Mouse (Mus musculus) embryonic facial prominence, embryonic 12.5 days (tissue): ENCODE data around the gene Slc44a4. TPM values are rescaled to one million over a fixed set of nuclear protein-coding genes. Genes with fewer than 3 reads are reported as not detected.
"Not testable (repeated sequence)": the region's sequence is repeated elsewhere in the genome, so short reads cannot be mapped to it uniquely, and the experiment has no call there.

ENCODE experiments used
- ATAC-seq: fragments of 200-750 bp; cut with Nextera tagmentation; 2 replicates; pipeline ENCODE4 v1.8.0; 2017; ENCODE audit not compliant: insufficient number of reproducible peaks, insufficient read depth, low FRiP score, low TSS enrichment
- H3K27ac ChIP-seq: fragments of 300-500 bp; sonication (generic); 2 replicates; pipeline ENCODE4 v1.5.1; 2016; ENCODE audit warnings: mild to moderate bottlenecking
- H3K27me3 ChIP-seq: fragments of 300-500 bp; sonication (generic); 2 replicates; pipeline ENCODE4 v1.6.1; 2016; ENCODE audit warnings: mild to moderate bottlenecking, moderate library complexity
- H3K36me3 ChIP-seq: fragments of 300-500 bp; sonication (generic); 2 replicates; pipeline ENCODE4 v1.6.1; 2016; ENCODE audit warnings: mild to moderate bottlenecking
- H3K4me1 ChIP-seq: fragments of 300-500 bp; sonication (generic); 2 replicates; pipeline ENCODE4 v1.6.1; 2016
- H3K4me2 ChIP-seq: fragments of 300-500 bp; sonication (generic); replicated peaks from 2 replicates; pipeline ENCODE4 v1.6.1; 2016; ENCODE audit warnings: mild to moderate bottlenecking, moderate library complexity
- H3K4me3 ChIP-seq: fragments of 300-500 bp; sonication (generic); 2 replicates; pipeline ENCODE4 v1.5.1; 2016; ENCODE audit warnings: mild to moderate bottlenecking
- H3K9ac ChIP-seq: fragments of 300-500 bp; sonication (generic); 2 replicates; pipeline ENCODE4 v1.6.1; 2016; ENCODE audit warnings: mild to moderate bottlenecking, moderate library complexity
- H3K9me3 ChIP-seq: fragments of 300-500 bp; sonication (generic); 2 replicates; pipeline ENCODE4 v1.6.1; 2016; ENCODE audit warnings: mild to moderate bottlenecking, moderate library complexity
- WGBS: fragments of 180-500 bp; shearing (Covaris S2); methylation state at CpG from one replicate; pipeline ENCODE4 v1.1.7; 2016; 5-methylcytosine and 5-hydroxymethylcytosine counted together
- polyA plus RNA-seq: library from polyadenylated mRNA; unstranded; fragments of >200 nt; fragmentation: Nextera tagmentation; extraction: Ambion mirVana; gene quantifications from 2 replicates; pipeline ENCODE4 v1.2.1, GENCODE M21; 2016

The Slc44a4 gene
- polyA plus RNA-seq, 1 experiment from 2014 or later: not detected

DNA sequence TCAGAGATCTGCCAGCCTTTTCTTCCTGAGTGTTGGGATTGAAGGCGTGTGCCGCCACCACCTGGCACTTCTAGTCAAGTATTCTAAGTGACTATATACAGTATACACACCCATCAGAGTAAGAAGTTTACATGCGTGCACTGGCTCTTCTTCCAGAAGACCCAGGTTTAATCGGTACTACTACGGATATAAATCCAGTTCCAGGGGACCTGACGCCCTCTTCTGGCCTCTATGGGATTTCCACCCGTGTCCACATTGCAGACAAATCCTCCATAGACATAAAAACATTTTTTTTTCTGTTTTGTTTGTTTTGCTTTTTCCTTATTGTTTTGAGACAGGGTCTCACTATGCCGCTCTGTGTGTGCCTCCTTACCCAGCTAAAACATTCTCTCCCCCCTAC is 33.3 kb downstream of the Slc44a4 start:
- peaks cover 9% of the 10 kb centered on the region for H3K4me1 ChIP-seq
- H3K4me2 ChIP-seq: no peak overlapping the region
- 32% methylated on average over 8 of the region's 8 CpGs for WGBS
- H3K9me3 ChIP-seq: no peaks in the 10 kb centered on the region
- no peaks in the 10 kb centered on the region for H3K27me3 ChIP-seq
- H3K36me3 ChIP-seq: peaks cover 18% of the 10 kb centered on the region
- 0 out of 2 replicates have a peak overlapping the region, but pooled peaks have one; percentile 51 for H3K27ac ChIP-seq
- H3K9ac ChIP-seq: no peak overlapping the region
- no peak overlapping the region for H3K4me3 ChIP-seq
- no peak for ATAC-seq

DNA sequence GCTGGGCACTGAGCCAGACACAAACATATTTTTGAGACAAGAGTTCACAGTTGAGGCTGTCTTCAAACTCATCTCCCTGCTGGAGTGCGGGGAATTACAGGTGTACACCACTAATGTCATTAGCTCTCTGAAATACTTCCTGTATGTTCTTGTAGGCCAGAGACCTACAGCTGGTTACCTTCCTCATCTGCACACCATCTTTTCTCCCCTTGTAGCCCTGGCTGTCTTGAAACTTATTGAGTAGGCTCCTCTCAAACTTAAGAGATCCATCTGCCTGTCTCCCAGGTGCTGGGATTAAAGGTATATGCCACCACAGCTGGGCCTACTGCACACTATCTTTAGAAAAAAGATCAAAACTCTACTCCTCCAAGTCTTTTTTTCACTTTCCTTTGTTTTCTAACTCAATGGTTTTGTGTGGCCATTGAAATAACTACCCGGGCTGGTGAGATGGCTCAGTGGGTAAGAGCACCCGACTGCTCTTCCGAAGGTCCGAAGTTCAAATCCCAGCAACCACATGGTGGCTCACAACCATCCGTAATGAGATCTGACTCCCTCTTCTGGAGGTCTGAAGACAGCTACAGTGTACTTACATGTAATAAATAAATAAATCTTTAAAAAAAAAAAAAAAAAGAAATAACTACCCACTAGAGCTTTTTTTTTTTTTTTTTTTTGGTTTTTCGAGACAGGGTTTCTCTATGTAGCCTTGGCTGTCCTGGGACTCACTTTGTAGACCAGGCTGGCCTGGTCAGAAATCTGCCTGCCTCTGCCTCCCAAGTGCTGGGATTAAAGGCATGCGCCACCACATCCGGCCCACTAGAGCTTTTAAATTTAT is 34.7 kb downstream of the Slc44a4 start:
- H3K27me3 ChIP-seq, H3K9ac ChIP-seq, ATAC-seq, H3K27ac ChIP-seq, H3K9me3 ChIP-seq, H3K4me1 ChIP-seq, H3K4me2 ChIP-seq, H3K4me3 ChIP-seq: not testable (repeated sequence)
- H3K36me3 ChIP-seq: peaks cover 18% of the 10 kb centered on the region
- WGBS: 52% methylated on average over 9 of the region's 9 CpGs

DNA sequence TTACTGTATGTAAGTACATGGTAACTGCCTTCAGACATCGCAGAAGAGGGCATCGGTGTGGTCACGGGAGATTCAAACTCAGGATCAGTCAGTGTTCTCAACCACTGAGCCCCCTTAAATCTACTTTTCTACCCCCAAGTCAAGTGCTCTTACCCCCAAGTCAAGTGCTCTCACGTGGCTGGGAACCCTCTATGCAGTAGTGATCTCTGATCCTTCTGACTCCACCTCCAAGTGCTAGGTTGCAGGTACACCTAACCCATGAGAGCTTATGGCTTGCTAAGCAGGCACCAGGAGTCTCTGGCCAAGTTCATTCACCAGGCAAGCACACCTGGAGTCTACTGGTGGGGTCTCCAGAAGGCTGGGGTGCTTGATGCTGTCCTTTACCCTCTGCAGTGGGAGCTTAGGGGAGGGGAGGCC is 35.3 kb downstream of the Slc44a4 start:
- peaks cover 9% of the 10 kb centered on the region for H3K4me1 ChIP-seq
- no peaks in the 10 kb centered on the region for H3K9me3 ChIP-seq
- no peak for ATAC-seq
- H3K27ac ChIP-seq: 0 out of 2 replicates have a peak overlapping the region, but pooled peaks have one; percentile 50
- H3K4me2 ChIP-seq: no peak overlapping the region
- 0 out of 2 replicates have a peak overlapping the region, but pooled peaks have one; percentile 2 for H3K4me3 ChIP-seq
- H3K36me3 ChIP-seq: peaks cover 18% of the 10 kb centered on the region
- H3K27me3 ChIP-seq: no peaks in the 10 kb centered on the region
- H3K9ac ChIP-seq: no peak overlapping the region
- WGBS: 31% methylated on average over 4 of the region's 4 CpGs

DNA sequence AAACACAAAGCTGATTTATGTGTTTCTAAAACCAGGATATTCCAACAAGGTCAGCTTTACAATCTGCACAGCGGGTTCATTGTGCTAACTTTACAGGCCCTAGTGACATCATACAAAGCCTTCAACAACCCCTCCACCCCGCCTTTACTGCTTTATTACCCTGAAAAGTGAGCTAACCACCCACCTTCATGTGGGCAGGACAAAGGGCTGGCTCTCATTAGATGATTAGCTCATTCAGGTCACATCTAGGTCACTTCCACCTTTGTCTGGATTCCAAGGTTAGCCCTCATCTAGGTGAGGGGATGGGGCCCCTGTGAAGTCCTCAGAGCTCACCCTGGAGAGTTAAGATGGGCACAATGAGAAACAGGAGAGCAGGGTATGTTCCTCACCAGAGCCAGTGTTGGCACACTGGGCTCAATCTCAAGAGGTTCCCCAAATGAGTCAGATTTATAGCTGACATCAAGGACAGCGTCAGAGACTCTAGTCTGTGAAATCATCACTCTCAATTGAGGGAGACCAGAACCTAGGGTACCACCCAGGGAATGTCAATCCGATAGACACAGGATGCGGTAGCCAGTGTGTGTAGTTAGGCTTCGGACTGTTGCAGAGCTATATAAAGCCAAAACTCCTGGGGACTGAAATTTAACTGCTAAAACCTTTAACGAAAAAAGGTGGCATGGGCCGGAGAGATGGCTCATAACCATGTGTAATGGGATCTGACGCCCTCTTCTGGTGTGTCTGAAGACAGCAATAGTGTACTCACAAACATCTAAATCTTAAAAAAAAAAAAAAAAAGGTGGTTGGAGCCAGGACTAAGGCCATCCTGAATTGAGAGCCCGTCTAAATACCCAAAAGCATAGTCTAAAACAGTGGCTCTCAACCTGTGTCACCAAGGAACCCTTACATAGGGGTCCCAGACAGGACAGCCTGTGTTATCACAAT is 36.5 kb downstream of the Slc44a4 start:
- Histone ChIP-seq H3K9me3 (no peaks in the 10 kb centered on the region), H3K27me3 (peaks cover 3% of the 10 kb centered on the region; the same call in 1 of the 2 replicates), H3K4me1 (peaks cover 9% of the 10 kb centered on the region), H3K27ac (peak overlapping the region; percentile 95), H3K36me3 (peaks cover 18% of the 10 kb centered on the region), H3K4me2 (peak overlapping the region; percentile 83), H3K9ac (peak overlapping the region; percentile 99), H3K4me3 (peak overlapping the region; percentile 87)
- 27% methylated on average over 10 of the region's 10 CpGs for WGBS
- ATAC-seq: no peak

DNA sequence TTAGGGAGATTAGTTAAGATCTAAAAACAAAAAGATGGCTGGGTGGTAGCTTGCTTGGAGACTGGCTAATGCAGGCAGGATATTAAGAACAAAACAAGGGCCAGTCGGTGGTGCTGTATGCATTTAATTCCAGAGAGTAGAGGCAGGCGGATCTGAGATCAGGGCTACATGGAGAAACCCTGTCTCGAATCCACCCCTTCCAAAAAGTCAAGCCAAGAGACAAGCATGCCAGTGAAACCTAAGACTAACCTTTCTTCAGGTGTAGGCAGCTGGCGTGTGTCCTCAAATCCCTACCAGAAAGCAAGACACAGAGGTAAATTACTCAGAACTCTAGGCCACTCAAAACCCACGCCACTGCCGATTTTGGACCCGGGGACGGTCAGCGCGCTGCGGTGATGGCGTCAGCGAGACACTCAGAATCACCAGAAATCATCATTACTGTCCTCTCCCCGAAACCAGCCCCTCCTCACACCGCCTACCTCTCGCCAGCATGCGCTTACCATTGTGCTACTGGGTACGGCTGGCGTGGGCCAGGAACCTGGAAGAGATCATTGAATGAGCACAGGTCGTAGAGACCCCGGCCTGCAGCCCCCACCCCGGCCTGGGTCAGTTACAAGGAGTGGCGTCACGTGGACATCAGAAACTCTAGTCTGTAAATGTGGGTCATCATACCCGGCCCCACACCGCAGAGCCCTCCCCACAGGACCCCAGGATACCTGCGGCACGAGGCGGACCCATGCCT is 37.5 kb downstream of the Slc44a4 start:
- H3K4me2 ChIP-seq: peak overlapping the region; percentile 83
- peak overlapping the region; percentile 95 for H3K27ac ChIP-seq
- H3K4me1 ChIP-seq: peaks cover 9% of the 10 kb centered on the region
- H3K36me3 ChIP-seq: peaks cover 18% of the 10 kb centered on the region
- peak overlapping the region; percentile 99 for H3K9ac ChIP-seq
- H3K4me3 ChIP-seq: peak overlapping the region; percentile 87
- H3K27me3 ChIP-seq: peaks cover 7% of the 10 kb centered on the region; the same call in 1 of the 2 replicates
- WGBS: under 1% methylated on average over 29 of the region's 29 CpGs
- no peak; the same call in none of the 2 replicates for ATAC-seq
- no peaks in the 10 kb centered on the region for H3K9me3 ChIP-seq

DNA sequence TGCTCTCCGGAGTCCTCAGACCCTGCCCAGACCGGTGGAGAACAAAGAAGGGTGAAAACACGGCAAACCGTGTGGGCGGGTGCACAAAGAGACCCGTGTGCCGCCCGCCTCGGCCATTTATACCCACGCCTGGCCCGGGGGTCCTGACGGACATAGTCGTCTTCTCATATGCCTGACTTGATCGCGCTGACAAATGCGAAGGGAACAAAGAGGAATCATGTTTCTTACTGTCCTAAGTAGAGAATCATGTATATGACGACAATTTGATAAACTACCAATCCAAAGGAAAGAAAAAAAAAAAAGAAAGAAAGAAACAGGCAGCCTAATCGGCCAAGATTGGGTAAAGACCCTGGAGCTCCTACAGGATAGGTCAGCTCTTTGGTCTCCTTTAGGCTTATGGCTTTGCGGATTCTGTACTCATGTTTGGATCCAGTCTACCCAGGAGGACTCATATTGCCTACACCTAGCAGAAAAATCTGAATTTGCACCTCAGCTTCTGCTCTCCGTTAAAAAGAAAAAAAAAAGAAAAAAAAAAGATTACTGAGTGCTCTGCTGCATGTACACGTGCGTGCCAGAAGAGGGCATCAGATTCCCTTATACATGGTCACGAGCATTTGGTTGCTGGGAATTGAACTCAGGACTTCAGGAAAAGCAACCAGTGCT is 38.2 kb downstream of the Slc44a4 start:
- no peaks in the 10 kb centered on the region for H3K9me3 ChIP-seq
- peak; percentile 68; the same call in 1 of the 2 replicates for ATAC-seq
- peak overlapping the region; percentile 99 for H3K9ac ChIP-seq
- H3K4me2 ChIP-seq: peak overlapping the region; percentile 83
- H3K4me1 ChIP-seq: peaks cover 9% of the 10 kb centered on the region
- peak overlapping the region; percentile 87 for H3K4me3 ChIP-seq
- peak overlapping the region; percentile 95 for H3K27ac ChIP-seq
- H3K27me3 ChIP-seq: peaks cover 8% of the 10 kb centered on the region; the same call in 1 of the 2 replicates
- WGBS: under 1% methylated on average over 23 of the region's 23 CpGs
- H3K36me3 ChIP-seq: peaks cover 18% of the 10 kb centered on the region

DNA sequence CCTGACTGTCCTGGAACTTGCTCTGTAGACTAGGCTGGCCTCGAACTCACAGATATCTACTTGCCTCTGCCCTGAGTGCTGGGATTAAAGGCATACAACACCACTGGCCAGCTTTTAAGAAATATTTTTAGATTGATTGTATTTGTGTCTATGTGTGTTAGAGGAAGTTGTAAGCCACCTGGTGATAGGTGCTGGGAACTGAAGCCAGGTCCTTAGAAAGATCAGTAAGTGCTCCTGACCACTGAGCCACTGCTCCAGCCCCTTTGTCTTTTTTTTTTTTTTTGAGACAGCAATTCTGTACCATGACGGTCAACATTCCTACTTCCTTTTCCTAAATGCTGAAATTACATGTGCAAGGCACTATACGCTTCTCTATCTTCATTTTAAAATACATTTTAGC is 39.0 kb downstream of the Slc44a4 start:
- Histone ChIP-seq H3K27ac (peak overlapping the region; percentile 95; the same call in 1 of the 2 replicates), H3K27me3 (peaks cover 8% of the 10 kb centered on the region; the same call in 1 of the 2 replicates), H3K4me1 (peaks cover 9% of the 10 kb centered on the region), H3K36me3 (peaks cover 18% of the 10 kb centered on the region), H3K4me2 (peak overlapping the region; percentile 83; the same call in 1 of the 2 replicates), H3K4me3 (peak overlapping the region; percentile 87), H3K9me3 (no peaks in the 10 kb centered on the region), H3K9ac (no peak overlapping the region)
- 91% methylated on average over 3 of the region's 3 CpGs for WGBS
- no peak for ATAC-seq

DNA sequence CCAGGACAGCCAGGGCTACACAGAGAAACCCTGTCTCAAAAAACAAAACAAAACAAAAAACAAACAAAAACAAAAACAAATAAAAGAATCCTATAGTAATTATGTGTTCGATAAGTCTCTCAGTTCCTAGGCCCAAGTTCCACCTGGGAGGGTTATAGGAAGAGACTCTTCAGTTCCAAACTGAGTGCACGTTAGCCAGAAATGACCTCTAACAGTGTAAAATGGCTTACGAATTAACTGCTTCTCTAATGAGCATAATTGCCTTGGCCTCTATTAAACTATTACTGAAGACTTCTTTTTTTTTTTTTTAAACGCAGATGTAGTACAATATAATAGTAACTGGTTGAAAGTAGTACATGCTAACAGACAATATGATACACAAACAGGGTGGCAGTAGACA is 39.6 kb downstream of the Slc44a4 start:
- Histone ChIP-seq H3K27me3 (peaks cover 8% of the 10 kb centered on the region; the same call in 1 of the 2 replicates), H3K4me1 (peaks cover 9% of the 10 kb centered on the region), H3K9ac (no peak overlapping the region), H3K27ac (no peak overlapping the region), H3K4me3 (no peak overlapping the region), H3K9me3 (no peaks in the 10 kb centered on the region), H3K36me3 (peaks cover 18% of the 10 kb centered on the region), H3K4me2 (no peak overlapping the region)
- no peak for ATAC-seq
- WGBS: 86% methylated on average over 4 of the region's 4 CpGs

DNA sequence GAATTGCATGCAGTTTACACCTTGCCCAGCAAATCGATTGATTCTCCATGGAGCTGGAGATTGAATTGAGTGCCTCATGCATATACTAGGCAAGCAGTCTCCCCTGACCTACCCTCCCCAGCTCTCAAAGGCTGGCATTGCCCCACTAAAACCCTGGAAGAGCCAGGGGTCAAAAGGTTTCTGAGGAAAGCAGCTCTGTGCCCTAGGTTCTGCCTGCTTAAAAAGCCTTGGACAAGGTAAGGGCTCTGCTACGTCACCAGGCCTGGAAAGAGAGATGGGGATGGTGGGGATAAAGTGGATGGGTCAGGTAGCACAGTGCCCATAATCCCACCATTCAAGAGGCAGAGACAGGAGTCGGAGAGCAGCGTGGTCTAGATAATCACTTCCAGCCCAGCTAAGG is 40.6 kb downstream of the Slc44a4 start:
- H3K4me2 ChIP-seq: no peak overlapping the region
- H3K36me3 ChIP-seq: peaks cover 12% of the 10 kb centered on the region
- H3K9ac ChIP-seq: no peak overlapping the region
- WGBS: 46% methylated on average over 4 of the region's 4 CpGs
- peaks cover 9% of the 10 kb centered on the region for H3K4me1 ChIP-seq
- H3K27me3 ChIP-seq: peaks cover 8% of the 10 kb centered on the region; the same call in 1 of the 2 replicates
- H3K4me3 ChIP-seq: no peak overlapping the region
- H3K9me3 ChIP-seq: no peaks in the 10 kb centered on the region
- ATAC-seq: no peak
- no peak overlapping the region for H3K27ac ChIP-seq

DNA sequence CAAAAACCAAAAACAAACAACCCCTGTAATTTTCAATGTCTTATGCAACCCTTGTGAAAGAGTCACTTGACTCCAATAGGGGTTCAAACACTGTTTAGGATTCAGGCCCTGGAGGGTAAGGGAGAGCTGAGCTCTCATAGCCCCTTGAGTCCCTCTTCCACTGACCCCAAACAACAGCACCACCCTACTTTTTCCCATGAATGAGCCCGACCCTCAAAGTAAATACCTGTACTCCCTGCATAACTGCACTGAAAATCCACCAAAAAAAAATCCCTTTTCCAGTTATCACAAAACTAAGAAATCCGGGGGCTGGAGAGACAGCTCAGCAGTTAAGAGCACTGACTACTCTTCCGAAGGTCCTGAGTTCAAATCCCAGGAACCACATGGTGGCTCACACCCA is 41.6 kb downstream of the Slc44a4 start:
- Histone ChIP-seq H3K4me3 (no peak overlapping the region), H3K27me3 (peaks cover 8% of the 10 kb centered on the region; the same call in 1 of the 2 replicates), H3K4me2 (no peak overlapping the region), H3K27ac (no peak overlapping the region), H3K9me3 (no peaks in the 10 kb centered on the region), H3K9ac (no peak overlapping the region), H3K4me1 (peaks cover 7% of the 10 kb centered on the region), H3K36me3 (peaks cover 1% of the 10 kb centered on the region)
- WGBS: 83% methylated on average over 3 of the region's 3 CpGs
- no peak for ATAC-seq
